Comparison of ENCODE assay signal across 23 mouse cellular contexts in genomic region chr19:17423306-17423705, GRCm38 (mm10). TPM values are rescaled to one million over a fixed set of nuclear protein-coding genes. Genes with fewer than 3 reads are reported as not detected.
DNase-seq lines count a peak whose midpoint lies in the region; ATAC-seq and TF ChIP-seq lines count a peak whose summit lies in the region.
"Had no signal": no experiment of that assay in that cellular context is flagged by ENCODE, and none has a peak within 500 bp of the region (broad histone marks: within the 10 kb centered on the region; RNA-seq: fewer than 3 reads in every experiment).

No protein-coding gene starts in this region.

- H3K4me3 ChIP-seq in heart, embryonic 16.5 days (ENCODE audit: low read length) = no peak overlapping the region
- no peak overlapping the region for H3K4me3 ChIP-seq in heart, embryonic 11.5 days (ENCODE audit: low read depth, low read length)
- H3K4me3 ChIP-seq in midbrain, embryonic 14.5 days (replicated peaks; ENCODE audit: low read depth, low read length) = no peak overlapping the region
- H3K4me3 ChIP-seq in midbrain, embryonic 13.5 days (replicated peaks) = no peak overlapping the region
- no peak overlapping the region for H3K4me3 ChIP-seq in stomach, postnatal 0 days (ENCODE audit: low read depth, low read length)
- H3K4me3 ChIP-seq: embryonic facial prominence, embryonic 13.5 days; embryonic facial prominence, embryonic 15.5 days; erythroblast, embryonic 14.5 days; forebrain, embryonic 10.5 days; forebrain, embryonic 12.5 days had no signal

- no peak for TF ChIP-seq EP300 in stomach, postnatal 0 days (optimal IDR thresholded peaks at IDR 0.05)

- H3K9me3 ChIP-seq in heart, embryonic 16.5 days (replicated peaks; ENCODE audit: control insufficient read depth, low read length) = no peaks in the 10 kb centered on the region
- H3K9me3 ChIP-seq in heart, embryonic 11.5 days (replicated peaks; ENCODE audit: control insufficient read depth, low read length) = no peaks in the 10 kb centered on the region
- no peaks in the 10 kb centered on the region for H3K9me3 ChIP-seq in midbrain, embryonic 14.5 days (ENCODE audit: control insufficient read depth, low read length)
- H3K9me3 ChIP-seq in midbrain, embryonic 13.5 days = no peaks in the 10 kb centered on the region
- H3K9me3 ChIP-seq in stomach, postnatal 0 days (ENCODE audit: control insufficient read depth, low read length) = no peaks in the 10 kb centered on the region
- H3K9me3 ChIP-seq: embryonic facial prominence, embryonic 13.5 days; embryonic facial prominence, embryonic 15.5 days; forebrain, embryonic 10.5 days; forebrain, embryonic 12.5 days had no signal

- H3K27me3 ChIP-seq in heart, embryonic 16.5 days (ENCODE audit: control insufficient read depth, insufficient read depth, low read length) = no peaks in the 10 kb centered on the region
- no peaks in the 10 kb centered on the region for H3K27me3 ChIP-seq in heart, embryonic 11.5 days (ENCODE audit: control insufficient read depth, insufficient read depth, low read length)
- H3K27me3 ChIP-seq in midbrain, embryonic 14.5 days (ENCODE audit: control insufficient read depth, insufficient read depth, low read length) = no peaks in the 10 kb centered on the region
- H3K27me3 ChIP-seq in midbrain, embryonic 13.5 days = no peaks in the 10 kb centered on the region
- H3K27me3 ChIP-seq in stomach, postnatal 0 days (ENCODE audit: control insufficient read depth, insufficient read depth, low read length) = no peaks in the 10 kb centered on the region
- H3K27me3 ChIP-seq: embryonic facial prominence, embryonic 13.5 days; embryonic facial prominence, embryonic 15.5 days; forebrain, embryonic 12.5 days had no signal

- H3K4me2 ChIP-seq in heart, embryonic 16.5 days (ENCODE audit: low read depth, low read length) = no peak overlapping the region
- no peak overlapping the region for H3K4me2 ChIP-seq in heart, embryonic 11.5 days
- no peak overlapping the region for H3K4me2 ChIP-seq in midbrain, embryonic 14.5 days (ENCODE audit: low read length)
- H3K4me2 ChIP-seq in midbrain, embryonic 13.5 days (replicated peaks) = no peak overlapping the region
- H3K4me2 ChIP-seq in stomach, postnatal 0 days (replicated peaks; ENCODE audit: low read depth) = no peak overlapping the region
- H3K4me2 ChIP-seq: embryonic facial prominence, embryonic 13.5 days; embryonic facial prominence, embryonic 15.5 days; forebrain, embryonic 12.5 days had no signal

- 38% methylated on average over 3 of the region's 3 CpGs for WGBS in heart, embryonic 16.5 days
- 37% methylated on average over 3 of the region's 3 CpGs for WGBS in heart, embryonic 11.5 days (ENCODE audit: insufficient replicate concordance)
- 82% methylated on average over 3 of the region's 3 CpGs for WGBS in midbrain, embryonic 14.5 days
- 87% methylated on average over 3 of the region's 3 CpGs for WGBS in midbrain, embryonic 13.5 days
- WGBS in stomach, postnatal 0 days = 52% methylated on average over 3 of the region's 3 CpGs

- DNase-seq in midbrain, embryonic 14.5 days = no peak
- DNase-seq in stomach, postnatal 0 days (ENCODE audit: low spot score) = peak; percentile 26
- no peak for DNase-seq in thymus, postnatal 4 days
- DNase-seq: adrenal gland, adult 8-10 months; adrenal gland, postnatal 14 days; adrenal gland, postnatal 36 days; cerebellum, adult 11-12 months; cerebellum, adult 2 months; cerebellum, adult 9-11 months; cerebellum, postnatal 14 days; cerebellum, postnatal 36 days; embryo, embryonic 11 days had no signal

- TF ChIP-seq CTCF in stomach, postnatal 0 days (IDR thresholded peaks at IDR 0.05; ENCODE audit: low read depth) = no peak

- ATAC-seq in heart, embryonic 16.5 days (replicated peaks; ENCODE audit: extremely low read depth, insufficient read depth, low FRiP score) = peak; percentile 18; the same call in 1 of the 2 replicates
- no peak for ATAC-seq in heart, embryonic 11.5 days (replicated peaks; ENCODE audit: insufficient number of reproducible peaks, low FRiP score, low TSS enrichment)
- ATAC-seq in midbrain, embryonic 14.5 days (ENCODE audit: low FRiP score, low TSS enrichment) = peak; percentile 14; the same call in 1 of the 2 replicates
- ATAC-seq in midbrain, embryonic 13.5 days = no peak
- ATAC-seq in stomach, postnatal 0 days (ENCODE audit: low FRiP score, low TSS enrichment) = no peak
- ATAC-seq: activated CD4-positive, CD25-positive, alpha-beta regulatory T cell, adult 4 months; forebrain, embryonic 14.5 days; forebrain, embryonic 16.5 days had no signal

- H3K36me3 ChIP-seq in heart, embryonic 16.5 days (ENCODE audit: control insufficient read depth, insufficient read depth) = no peaks in the 10 kb centered on the region
- H3K36me3 ChIP-seq in heart, embryonic 11.5 days (ENCODE audit: control insufficient read depth, insufficient read depth, low read length) = no peaks in the 10 kb centered on the region
- H3K36me3 ChIP-seq in midbrain, embryonic 14.5 days (ENCODE audit: control insufficient read depth, insufficient read depth, low read length) = no peaks in the 10 kb centered on the region
- no peaks in the 10 kb centered on the region for H3K36me3 ChIP-seq in midbrain, embryonic 13.5 days
- H3K36me3 ChIP-seq in stomach, postnatal 0 days (ENCODE audit: control insufficient read depth, insufficient read depth, low read length) = no peaks in the 10 kb centered on the region
- H3K36me3 ChIP-seq: embryonic facial prominence, embryonic 13.5 days; embryonic facial prominence, embryonic 15.5 days; forebrain, embryonic 10.5 days; forebrain, embryonic 12.5 days had no signal

- no peak overlapping the region for H3K9ac ChIP-seq in heart, embryonic 16.5 days (ENCODE audit: low read length)
- no peak overlapping the region for H3K9ac ChIP-seq in heart, embryonic 11.5 days (ENCODE audit: low read depth, low read length)
- H3K9ac ChIP-seq in midbrain, embryonic 14.5 days (replicated peaks; ENCODE audit: low read length) = no peak overlapping the region
- H3K9ac ChIP-seq in midbrain, embryonic 13.5 days (replicated peaks) = no peak overlapping the region
- no peak overlapping the region for H3K9ac ChIP-seq in stomach, postnatal 0 days (ENCODE audit: low read length)
- H3K9ac ChIP-seq: embryonic facial prominence, embryonic 13.5 days; embryonic facial prominence, embryonic 15.5 days; forebrain, embryonic 12.5 days had no signal

- no peaks in the 10 kb centered on the region for H3K4me1 ChIP-seq in heart, embryonic 16.5 days (ENCODE audit: control insufficient read depth, insufficient read depth, low read length)
- H3K4me1 ChIP-seq in heart, embryonic 11.5 days (ENCODE audit: control insufficient read depth, insufficient read depth, low read length) = no peaks in the 10 kb centered on the region
- no peaks in the 10 kb centered on the region for H3K4me1 ChIP-seq in midbrain, embryonic 14.5 days (ENCODE audit: control insufficient read depth, insufficient read depth, low read length)
- H3K4me1 ChIP-seq in midbrain, embryonic 13.5 days (replicated peaks) = no peaks in the 10 kb centered on the region
- no peaks in the 10 kb centered on the region for H3K4me1 ChIP-seq in stomach, postnatal 0 days (replicated peaks; ENCODE audit: control insufficient read depth, insufficient read depth)
- H3K4me1 ChIP-seq: embryonic facial prominence, embryonic 15.5 days; forebrain, embryonic 10.5 days; forebrain, embryonic 12.5 days had no signal

- no peak overlapping the region for H3K27ac ChIP-seq in heart, embryonic 16.5 days (ENCODE audit: low read length)
- H3K27ac ChIP-seq in heart, embryonic 11.5 days (ENCODE audit: low read depth, low read length) = no peak overlapping the region
- H3K27ac ChIP-seq in midbrain, embryonic 14.5 days (replicated peaks; ENCODE audit: low read depth, low read length) = no peak overlapping the region
- no peak overlapping the region for H3K27ac ChIP-seq in midbrain, embryonic 13.5 days
- H3K27ac ChIP-seq in stomach, postnatal 0 days (replicated peaks) = no peak overlapping the region
- H3K27ac ChIP-seq: embryonic facial prominence, embryonic 13.5 days; embryonic facial prominence, embryonic 15.5 days; forebrain, embryonic 10.5 days; forebrain, embryonic 12.5 days had no signal

RNA-seq across cellular contexts. Expression of gene Rfk, which starts 29.5 kb away (rescaled TPM):
- 68.8 and 68.9 TPM in 2 replicates for polyA plus RNA-seq in heart, embryonic 16.5 days (2015; fragmentation: Nextera tagmentation; extraction: Ambion mirVana)
- 60.4 and 61.3 TPM in 2 replicates for polyA plus RNA-seq in heart, embryonic 11.5 days (2014; fragmentation: Nextera tagmentation; extraction: Ambion mirVana)
- 56.6 and 71.0 TPM in 2 replicates for polyA plus RNA-seq in midbrain, embryonic 14.5 days (2014; fragmentation: Nextera tagmentation; extraction: Ambion mirVana)
- polyA plus RNA-seq in midbrain, embryonic 13.5 days (2015; fragmentation: Nextera tagmentation; extraction: Ambion mirVana) = 62.6 and 67.2 TPM in 2 replicates
- 145 and 153 TPM in 2 replicates for polyA plus RNA-seq in stomach, postnatal 0 days (2015; fragmentation: Nextera tagmentation; extraction: Ambion mirVana)

RNA-seq across cellular contexts. Expression of gene Gcnt1, which starts 50.7 kb away (rescaled TPM):
- polyA plus RNA-seq in heart, embryonic 16.5 days (2015; fragmentation: Nextera tagmentation; extraction: Ambion mirVana) = 6.0 and 6.2 TPM in 2 replicates
- 11.2 and 12.8 TPM in 2 replicates for polyA plus RNA-seq in heart, embryonic 11.5 days (2014; fragmentation: Nextera tagmentation; extraction: Ambion mirVana)
- polyA plus RNA-seq in midbrain, embryonic 14.5 days (2014; fragmentation: Nextera tagmentation; extraction: Ambion mirVana) = 0.50 and 1.1 TPM in 2 replicates
- 0.48 and 0.52 TPM in 2 replicates for polyA plus RNA-seq in midbrain, embryonic 13.5 days (2015; fragmentation: Nextera tagmentation; extraction: Ambion mirVana)
- polyA plus RNA-seq in stomach, postnatal 0 days (2015; fragmentation: Nextera tagmentation; extraction: Ambion mirVana) = 1.4 and 1.5 TPM in 2 replicates

Comparison
In these comparisons a context has a peak if more than half of its experiments do, and no peak if none do; other contexts are left out.
1. ATAC-seq: peak in heart, embryonic 16.5 days (single experiment) and midbrain, embryonic 14.5 days (single experiment); none in heart, embryonic 11.5 days (single experiment), midbrain, embryonic 13.5 days (single experiment) and stomach, postnatal 0 days (single experiment).